Mouse (Mus musculus): Measurements from ENCODE around the gene Gpx8.

Gene Gpx8

GRCm38 (mm10) chr13:113046211-113046883 lies at the start of gene Gpx8:
TSS of gene Gpx8 (minus strand) at chr13:113046410.
- DNase-seq (ENCODE audit: low spot score in 2 of 2): peak; percentile 33 to 61

- no peak for DNase-seq (ENCODE audit: low spot score in 2 of 2)
These were observed 48.4 kb upstream of the Gpx8 start for GRCm38 (mm10) chr13:113094618-113095017.

DNA sequence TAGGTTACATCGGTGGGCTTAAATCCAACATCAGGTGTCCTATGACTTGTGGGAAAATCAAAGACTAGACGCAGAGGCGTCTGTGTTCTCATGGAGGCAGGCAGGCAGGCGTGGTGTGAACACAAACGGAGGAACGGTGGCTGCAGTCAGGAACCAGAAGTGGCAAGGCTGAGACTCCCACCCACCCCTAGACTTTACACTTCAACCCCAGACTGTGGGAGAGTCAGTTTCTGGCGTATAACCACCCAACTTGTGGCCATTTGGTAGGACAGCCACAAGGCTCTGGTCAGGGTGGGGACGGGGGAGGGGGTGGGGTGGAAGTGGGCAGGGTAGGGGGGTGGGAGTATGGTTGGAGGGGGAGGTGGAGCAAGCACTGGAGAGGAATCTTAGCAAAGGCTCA lies 44.3 kb upstream of the Gpx8 start:
- peak; percentile 54 to 75 for DNase-seq (ENCODE audit: low spot score in 2 of 2)

DNA sequence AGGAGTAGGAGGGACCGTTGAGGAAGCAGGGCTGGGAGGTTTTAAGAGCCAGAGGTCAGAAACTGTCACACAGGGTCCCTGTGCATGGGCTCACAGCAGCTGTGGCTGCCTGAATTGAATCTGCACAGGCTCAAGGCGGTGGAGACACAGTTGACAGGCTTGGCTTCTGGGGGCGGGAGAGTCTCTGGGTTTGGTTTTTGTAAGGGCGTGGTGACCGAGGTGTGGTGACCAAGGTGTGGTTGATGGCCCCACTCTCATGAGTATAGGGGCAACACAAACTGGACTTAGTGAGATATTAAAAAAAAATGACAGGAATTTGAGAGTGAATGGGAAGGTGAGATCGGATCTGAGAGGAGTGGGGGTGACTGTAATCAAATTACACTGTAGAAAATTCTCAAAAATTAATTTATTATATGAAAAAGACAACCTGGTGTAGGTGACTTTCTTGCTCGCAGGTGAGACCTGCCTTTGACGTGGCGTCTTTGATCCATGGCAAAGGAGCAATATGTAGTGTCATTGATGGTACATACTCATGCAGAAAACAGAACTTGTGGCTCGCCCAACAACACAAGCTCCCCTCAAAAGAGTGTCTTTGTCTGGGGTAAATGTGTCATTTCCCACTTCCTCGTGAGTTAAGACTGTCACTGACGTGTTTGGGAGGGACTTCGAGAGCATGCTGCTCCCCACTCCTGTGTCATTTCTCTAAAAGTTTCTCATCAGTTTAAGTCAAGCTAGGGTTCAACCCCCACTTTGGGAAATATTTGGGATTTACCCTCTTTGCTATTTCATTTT lies 41.2 kb upstream of the Gpx8 start:
- peak; percentile 56 to 79 for DNase-seq (ENCODE audit: low spot score in 2 of 2)

- no peak for DNase-seq (ENCODE audit: low spot score in 2 of 2)
These were observed 38.5 kb upstream of the Gpx8 start for GRCm38 (mm10) chr13:113084732-113085131.

DNA sequence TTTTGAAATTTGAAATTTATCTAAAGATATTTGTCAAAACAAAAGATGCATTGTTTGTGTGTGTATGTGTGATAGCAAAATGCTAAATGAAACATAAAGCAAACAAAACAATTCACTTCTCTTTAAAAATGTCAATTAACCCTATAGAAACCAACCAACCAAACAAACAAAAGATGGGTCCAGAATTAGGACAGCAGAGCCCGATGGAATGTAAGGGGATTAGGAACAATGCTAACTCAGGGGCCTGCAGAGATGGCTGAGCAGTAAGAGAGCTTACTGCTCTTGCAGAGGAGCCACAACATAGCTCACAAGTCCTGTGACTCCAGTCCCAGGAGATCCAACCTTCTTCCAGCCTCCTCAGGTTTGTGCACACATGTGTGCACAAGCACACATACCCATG lies 35.9 kb upstream of the Gpx8 start:
- DNase-seq (ENCODE audit: low spot score in 2 of 2): no peak

DNA sequence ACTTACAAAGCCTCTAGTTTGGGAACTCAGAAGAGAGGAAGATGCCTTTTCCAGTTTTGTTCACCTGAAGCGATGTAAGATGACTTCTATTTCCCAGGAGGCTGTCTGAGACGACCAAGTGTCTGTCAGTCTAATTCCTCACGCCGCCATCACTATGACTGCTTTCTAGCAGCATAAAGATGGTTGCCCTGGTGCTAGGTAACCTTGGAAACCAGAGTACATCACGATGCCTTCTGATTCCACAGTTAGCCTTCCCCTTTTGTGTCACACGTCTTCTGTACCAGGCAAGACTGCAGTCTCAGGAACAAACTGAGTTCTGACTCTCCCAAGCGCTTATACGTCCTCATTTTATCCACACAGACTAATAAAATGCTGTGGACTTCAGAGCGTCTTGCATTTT lies 32.8 kb upstream of the Gpx8 start:
- no peak for DNase-seq (ENCODE audit: low spot score in 2 of 2)

- DNase-seq (ENCODE audit: low spot score in 2 of 2): no peak
These were observed 18.3 kb upstream of the Gpx8 start for GRCm38 (mm10) chr13:113064542-113064941.

DNA sequence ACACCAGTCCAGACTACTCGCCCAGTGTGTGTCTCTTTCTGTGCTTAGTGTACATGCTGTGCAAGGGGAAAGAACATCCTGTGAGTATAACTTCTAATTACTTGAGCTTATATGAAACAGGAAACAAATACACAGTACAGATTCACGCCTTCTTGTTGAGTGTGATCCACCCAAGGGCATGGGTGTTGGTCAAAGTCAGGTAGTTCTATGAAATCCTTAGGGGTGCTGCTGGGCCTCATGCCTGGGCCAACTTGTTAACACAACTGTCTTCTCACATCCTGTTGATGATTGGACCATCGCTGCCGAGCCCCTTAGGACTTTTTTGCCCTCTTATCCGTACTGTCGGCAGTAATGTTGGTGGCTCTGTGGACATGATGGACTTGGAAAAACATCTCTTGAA lies 15.5 kb upstream of the Gpx8 start:
- peak; percentile 54 to 76 for DNase-seq (ENCODE audit: low spot score in 2 of 2)

- DNase-seq (ENCODE audit: low spot score in 2 of 2): no peak
These were observed 9.6 kb upstream of the Gpx8 start for GRCm38 (mm10) chr13:113055826-113056225.

- no peak for DNase-seq (ENCODE audit: low spot score in 2 of 2)
These were observed 8.0 kb upstream of the Gpx8 start for GRCm38 (mm10) chr13:113054230-113054629.

DNA sequence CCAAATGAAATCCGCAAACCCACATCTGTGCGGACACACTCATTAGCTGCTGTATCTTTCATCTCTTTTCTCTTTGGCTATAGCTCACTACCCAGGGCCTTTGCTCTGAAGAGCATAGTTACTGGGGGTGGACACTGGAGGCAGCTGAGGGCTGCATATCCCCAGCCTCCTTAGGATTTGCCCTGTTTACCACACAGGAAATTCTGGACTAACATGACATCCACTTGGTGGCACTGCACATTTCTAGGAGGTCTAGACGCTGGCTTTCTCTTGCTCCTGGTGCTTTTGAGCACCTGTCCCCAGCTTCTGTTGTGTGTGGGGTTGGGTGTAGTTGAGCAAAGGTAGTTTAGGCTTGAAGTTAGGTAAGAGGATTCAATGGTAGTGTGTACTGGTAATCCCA lies 1.4 kb upstream of the Gpx8 start:
- no peak for DNase-seq (ENCODE audit: low spot score in 2 of 2)

DNA sequence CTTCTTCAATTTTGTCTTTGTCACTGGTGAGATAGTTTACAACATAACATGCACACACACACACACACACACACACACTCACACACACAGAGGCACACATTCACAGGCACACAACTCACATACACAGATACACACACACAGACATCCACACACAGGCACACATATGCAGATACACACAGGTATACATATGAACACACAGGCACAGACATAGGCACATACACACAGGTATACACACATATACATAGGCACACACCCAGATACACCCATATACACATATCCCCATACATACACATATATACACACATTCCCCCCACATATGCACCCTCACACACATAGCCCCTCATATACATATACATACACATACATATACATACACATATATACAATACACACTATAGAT lies 808 bp upstream of the Gpx8 start:
- DNase-seq (ENCODE audit: low spot score in 2 of 2): no peak

DNA sequence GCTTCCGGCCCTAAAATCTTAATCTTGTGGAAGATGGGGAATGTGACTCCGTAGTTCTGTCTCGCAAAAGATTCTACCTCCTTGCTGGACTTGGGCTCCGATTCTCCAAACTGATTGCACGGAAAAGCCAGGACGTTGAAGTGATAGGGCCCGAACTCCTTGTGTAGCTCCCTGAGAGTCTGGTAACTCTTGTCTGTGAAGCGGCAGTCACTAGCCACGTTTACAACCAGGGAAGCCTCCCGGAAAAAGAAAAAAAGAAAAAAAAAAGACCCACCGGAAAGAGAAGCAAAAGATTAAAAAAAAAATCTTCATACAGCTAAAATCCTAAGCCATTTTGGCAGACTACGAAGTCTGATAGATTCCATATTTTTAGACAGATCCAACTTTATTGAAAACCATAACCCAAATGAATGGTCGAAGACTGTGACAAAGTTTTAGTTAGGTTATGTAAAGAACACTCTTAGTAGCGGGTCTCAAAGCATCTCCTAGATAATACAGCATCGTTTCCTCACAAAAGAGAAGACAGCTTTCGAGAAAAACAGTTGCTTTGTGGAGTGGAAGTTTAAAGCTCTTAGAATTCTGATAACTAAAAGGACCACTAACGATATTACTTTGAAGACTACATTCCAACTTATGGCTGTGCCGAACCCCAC lies 626 bp downstream of the Gpx8 start:
- no peak for DNase-seq (ENCODE audit: low spot score in 2 of 2)

GRCm38 (mm10) chr13:113044876-113045275 lies 1.3 kb downstream of the Gpx8 start:
- no peak for DNase-seq (ENCODE audit: low spot score in 2 of 2)

GRCm38 (mm10) chr13:113035852-113036251 lies 10.4 kb downstream of the Gpx8 start:
- peak; percentile 71 to 73 for DNase-seq (ENCODE audit: low spot score in 2 of 2)

DNA sequence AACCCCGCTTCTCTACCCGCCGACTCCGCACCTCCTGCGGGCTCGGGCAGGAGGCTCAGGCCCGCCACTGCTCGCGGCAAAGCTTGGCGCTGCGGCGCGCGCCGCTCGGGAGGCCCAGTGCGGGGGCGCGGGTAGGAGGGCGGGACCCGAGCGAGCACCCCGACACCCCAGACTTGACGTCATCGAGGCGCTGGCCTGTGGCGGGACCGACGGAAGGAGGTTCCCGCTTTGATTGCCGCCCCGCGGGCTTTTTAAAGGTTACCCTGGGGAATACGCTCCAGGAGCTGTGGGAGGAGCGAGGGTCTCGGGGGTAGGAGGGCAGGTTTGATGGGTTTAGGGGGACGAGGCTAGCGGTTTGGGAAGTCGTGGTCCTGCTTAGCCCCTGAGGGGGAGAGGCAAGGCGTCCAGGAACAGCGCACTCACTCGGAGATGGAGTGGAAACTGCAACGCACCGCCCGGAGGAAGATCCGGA lies 11.2 kb downstream of the Gpx8 start, which contains the start of gene Cdc20b:
Cdc20b (plus strand) TSS at position 162 of the 472 bp plus-strand sequence.
- peak; percentile 56 to 71 for DNase-seq (ENCODE audit: low spot score in 2 of 2)

GRCm38 (mm10) chr13:113034271-113034886 lies 11.8 kb downstream of the Gpx8 start:
- no peak for DNase-seq (ENCODE audit: low spot score in 2 of 2)

DNA sequence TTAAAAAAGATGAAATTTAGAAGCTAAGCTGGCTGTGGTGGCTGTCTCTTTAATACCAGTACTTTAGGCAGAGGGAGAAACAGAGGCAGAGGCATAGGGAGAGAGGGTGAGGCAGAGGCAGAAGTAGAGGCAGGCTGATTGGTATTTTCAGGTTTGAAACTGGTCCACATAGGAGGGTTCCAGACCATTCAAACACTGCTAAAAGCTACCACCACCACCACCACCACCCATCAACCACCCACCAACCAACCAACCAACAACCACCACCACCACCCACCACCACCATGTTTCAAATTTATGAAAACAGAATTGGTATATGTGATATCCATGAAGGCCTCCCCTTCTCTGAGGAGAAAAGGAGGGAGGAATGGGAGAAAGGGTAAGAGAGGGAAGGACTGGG lies 13.4 kb downstream of the Gpx8 start:
- no peak for DNase-seq (ENCODE audit: low spot score in 2 of 2)

DNA sequence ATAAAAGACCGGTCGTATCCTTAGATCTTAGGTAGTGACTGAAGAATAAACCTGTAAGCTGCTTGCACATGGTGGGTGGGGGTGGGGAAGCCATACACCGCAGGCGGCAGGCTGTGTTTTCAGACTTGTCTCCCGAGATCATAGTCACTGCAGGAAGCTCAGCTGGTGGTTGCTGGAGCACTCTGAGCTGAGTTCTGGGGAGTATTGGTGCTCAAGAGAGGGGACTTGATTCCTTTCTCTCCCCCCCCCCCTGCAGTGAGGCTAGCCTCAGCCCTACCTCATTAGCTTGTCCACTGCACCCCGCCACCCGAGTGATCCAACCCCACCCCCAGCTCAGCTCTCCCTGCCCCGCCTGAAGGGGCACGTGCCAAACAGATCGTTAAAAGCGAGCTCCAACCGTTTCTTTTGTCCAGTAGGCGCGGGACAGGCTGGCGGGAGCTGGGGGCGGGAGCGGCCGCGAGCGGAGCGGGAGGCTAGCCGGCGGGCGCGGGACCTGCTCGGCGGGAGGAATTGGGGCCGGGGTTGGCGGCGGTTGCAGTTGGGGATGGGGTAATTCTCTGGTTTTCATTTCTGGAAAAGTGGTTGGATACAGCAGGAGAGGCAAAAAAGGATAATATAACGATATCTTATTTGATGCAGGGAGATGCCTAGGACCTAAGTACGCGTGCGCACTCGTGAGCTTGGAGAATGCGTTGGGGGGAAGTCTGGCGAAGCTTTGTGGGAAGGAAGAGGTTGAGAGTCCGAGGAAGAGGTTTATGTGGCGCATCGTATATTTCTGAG lies 14.2 kb downstream of the Gpx8 start:
- DNase-seq (ENCODE audit: low spot score in 2 of 2): no peak

DNA sequence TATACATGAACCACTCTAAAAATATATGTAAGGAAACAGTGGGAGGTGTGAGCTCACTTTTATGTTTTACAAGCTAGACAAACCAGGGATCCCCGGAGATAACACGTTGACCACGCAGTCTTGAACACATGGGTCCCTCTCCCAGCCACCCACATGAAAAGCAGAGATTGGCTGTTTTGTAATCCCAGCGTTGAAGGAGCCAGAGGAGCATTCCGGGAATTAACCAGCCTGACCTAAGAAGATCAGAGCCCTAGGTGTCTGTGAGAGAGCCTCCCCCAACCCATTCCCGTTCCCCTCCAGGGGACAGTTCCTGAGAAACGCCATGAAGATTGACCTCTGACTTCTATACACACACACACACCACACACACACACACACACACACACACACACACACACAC lies 14.9 kb downstream of the Gpx8 start:
- no peak for DNase-seq (ENCODE audit: low spot score in 2 of 2)
